Mouse (Mus musculus): Measurements from ENCODE around the gene Usp37. TPM values are rescaled to one million over a fixed set of nuclear protein-coding genes. Genes with fewer than 3 reads are reported as not detected.

Usp37 gene
- polyA plus RNA-seq, 1 experiment from 2014 or later = 28.8 TPM

DNA sequence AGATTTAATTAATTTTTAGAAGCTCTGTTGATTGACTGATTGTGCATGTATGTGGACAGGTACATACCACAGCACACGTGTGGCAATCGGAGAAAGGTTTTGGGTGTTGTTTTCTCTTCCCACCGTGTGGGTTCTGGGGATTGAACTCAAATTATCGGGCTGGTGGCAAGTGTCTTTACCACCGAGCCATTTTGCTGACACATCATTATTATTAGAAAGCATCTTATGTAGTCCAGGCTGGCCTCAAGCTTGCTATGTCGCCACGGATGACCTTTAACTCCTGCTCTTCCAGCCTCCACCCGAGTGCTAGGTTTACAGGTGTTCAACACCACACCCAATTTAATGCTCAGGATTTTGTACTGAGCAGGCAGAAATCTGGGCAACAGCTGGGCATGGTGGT, 131.4 kb downstream of the Usp37 start:
- DNase-seq (ENCODE audit: low spot score) = no peak

DNA sequence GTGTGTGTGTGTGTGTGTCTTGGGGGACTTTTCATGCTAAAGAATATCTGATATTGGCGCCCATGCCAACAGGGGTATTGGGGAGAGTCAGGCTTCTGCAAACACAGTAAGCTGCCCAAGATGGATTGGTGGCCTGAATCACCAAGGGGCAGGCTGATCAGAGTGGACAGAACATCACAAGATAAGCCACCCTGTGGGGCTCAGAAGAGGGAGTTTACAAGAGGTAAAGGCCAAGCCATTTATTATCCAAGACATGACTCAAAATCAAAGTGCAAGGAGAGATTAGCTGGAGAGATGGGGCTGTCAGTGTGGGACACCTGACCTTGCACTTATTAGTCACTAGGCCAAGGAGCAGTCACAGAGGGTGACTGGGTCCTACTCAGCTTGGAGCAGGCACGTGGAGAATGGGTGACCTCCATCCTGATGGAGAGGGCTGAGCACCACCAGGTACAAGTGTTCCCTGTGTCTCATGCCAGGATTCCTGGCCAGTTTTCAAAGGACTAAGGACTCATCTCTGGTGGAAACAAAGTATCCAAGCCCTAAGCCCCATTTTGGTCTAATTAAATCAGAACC, 132.2 kb downstream of the Usp37 start:
- Histone ChIP-seq H3K27ac (ENCODE audit: low read depth, low read length) (no peak overlapping the region), H3K9ac (ENCODE audit: low read depth, low read length) (no peak overlapping the region), H3K36me3 (ENCODE audit: control insufficient read depth, insufficient read depth, low read length) (no peaks in the 10 kb centered on the region), H3K4me2 (no peak overlapping the region), H3K4me3 (ENCODE audit: low read depth, low read length) (no peak overlapping the region), H3K27me3 (replicated peaks; ENCODE audit: control insufficient read depth, insufficient read depth, low read length) (no peaks in the 10 kb centered on the region), H3K9me3 (ENCODE audit: control insufficient read depth, low read length) (no peaks in the 10 kb centered on the region), H3K4me1 (replicated peaks; ENCODE audit: control insufficient read depth, insufficient read depth, low read length) (peaks cover 5% of the 10 kb centered on the region)
- ATAC-seq (replicated peaks; ENCODE audit: low FRiP score) (no peak), DNase-seq (ENCODE audit: low spot score) (no peak)
- WGBS = 52% methylated on average over 2 of the region's 2 CpGs

More for the DNA sequence above, 131.4 kb downstream of the Usp37 start:
- no peak overlapping the region for H3K9ac ChIP-seq (ENCODE audit: low read depth, low read length)
- no peak overlapping the region for H3K27ac ChIP-seq (ENCODE audit: low read depth, low read length)
- H3K36me3 ChIP-seq (ENCODE audit: control insufficient read depth, insufficient read depth, low read length) = no peaks in the 10 kb centered on the region
- 79% methylated on average over 8 of the region's 8 CpGs for WGBS
- no peaks in the 10 kb centered on the region for H3K9me3 ChIP-seq (ENCODE audit: control insufficient read depth, low read length)
- no peak overlapping the region for H3K4me2 ChIP-seq
- H3K27me3 ChIP-seq (replicated peaks; ENCODE audit: control insufficient read depth, insufficient read depth, low read length) = no peaks in the 10 kb centered on the region
- H3K4me3 ChIP-seq (ENCODE audit: low read depth, low read length) = no peak overlapping the region
- ATAC-seq (replicated peaks; ENCODE audit: low FRiP score) = no peak
- peaks cover 5% of the 10 kb centered on the region for H3K4me1 ChIP-seq (replicated peaks; ENCODE audit: control insufficient read depth, insufficient read depth, low read length)

DNA sequence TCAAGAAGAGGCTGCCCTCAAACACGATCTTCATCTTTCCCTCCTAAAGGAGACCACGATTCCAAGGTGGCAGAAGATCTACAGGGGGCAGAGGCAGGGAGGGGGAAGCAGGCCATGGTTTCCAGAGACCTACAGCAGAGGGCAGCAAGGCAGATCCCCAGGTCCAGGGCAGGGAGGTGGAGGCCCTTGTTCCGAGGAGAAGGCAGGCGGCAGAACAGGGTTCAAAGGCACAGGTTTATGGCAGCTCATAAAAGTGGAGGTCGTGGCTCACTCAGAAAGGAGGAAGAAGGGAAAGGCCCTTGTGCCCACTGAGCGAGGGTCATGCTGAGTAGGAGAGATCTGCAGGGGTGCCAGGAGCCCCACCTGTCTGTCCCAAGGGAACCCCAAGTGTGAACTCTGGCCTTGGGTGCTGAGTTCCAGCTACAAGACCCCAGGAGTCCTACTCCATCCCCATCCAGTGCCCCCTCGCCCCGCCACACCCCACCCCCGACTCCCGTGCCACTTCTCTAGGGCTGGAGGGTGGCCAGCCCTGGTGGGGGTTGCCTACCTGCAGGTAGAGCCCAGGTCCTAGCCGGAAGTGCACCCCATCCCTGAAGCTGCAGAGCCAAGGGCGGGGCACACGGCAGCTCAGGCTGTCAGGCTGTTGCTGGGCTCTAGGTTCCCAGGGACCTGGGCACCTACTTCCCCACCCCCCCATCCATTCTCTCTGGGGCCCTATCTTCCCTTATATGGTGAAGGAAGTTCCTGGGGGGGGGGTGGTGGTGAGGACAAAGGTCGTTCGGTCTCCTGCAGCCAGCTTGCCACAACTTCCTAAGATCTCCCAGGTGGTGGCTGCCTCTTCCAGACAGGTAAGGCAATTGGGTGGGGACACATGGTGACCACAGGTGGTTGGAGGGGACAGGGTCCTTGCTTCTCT, 135.2 kb downstream of the Usp37 start, which contains the start of gene Vil1:
Gene Vil1, plus strand, starts transcription at position 788 of the 916 bp plus-strand sequence.
- Histone ChIP-seq H3K36me3 (ENCODE audit: control insufficient read depth, insufficient read depth, low read length) (no peaks in the 10 kb centered on the region), H3K27ac (ENCODE audit: low read depth, low read length) (no peak within 1 kb of the TSS), H3K9ac (ENCODE audit: low read depth, low read length) (no peak within 1 kb of the TSS), H3K4me2 (no peak within 1 kb of the TSS), H3K4me3 (ENCODE audit: low read depth, low read length) (no peak within 1 kb of the TSS), H3K4me1 (replicated peaks; ENCODE audit: control insufficient read depth, insufficient read depth, low read length) (peaks cover 5% of the 10 kb centered on the region; the same call in 1 of the 2 replicates), H3K27me3 (replicated peaks; ENCODE audit: control insufficient read depth, insufficient read depth, low read length) (no peaks in the 10 kb centered on the region), H3K9me3 (ENCODE audit: control insufficient read depth, low read length) (no peaks in the 10 kb centered on the region)
- 49% methylated on average over 15 of the region's 15 CpGs for WGBS
- ATAC-seq (replicated peaks; ENCODE audit: low FRiP score) = no peak
- no peak for DNase-seq (ENCODE audit: low spot score)

DNA sequence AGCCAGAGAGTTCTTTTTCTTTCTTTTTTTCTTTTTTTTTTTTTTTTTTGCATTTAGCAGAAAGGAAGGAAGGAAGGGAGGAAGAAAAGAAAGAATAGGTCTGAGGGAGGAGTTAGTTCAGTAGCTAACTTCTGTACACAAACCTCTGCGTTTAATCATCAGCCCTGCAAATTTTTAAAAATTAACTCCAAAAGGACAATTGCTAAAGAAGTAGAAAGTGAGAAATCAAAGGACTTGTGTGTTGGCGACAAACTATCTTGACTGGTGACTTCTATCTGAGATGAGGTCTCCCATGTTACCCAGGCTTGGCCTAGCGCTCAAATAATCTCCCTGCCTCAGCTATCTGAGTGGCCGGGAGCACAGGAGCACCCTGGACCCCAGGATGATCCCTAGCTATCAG, 139.9 kb downstream of the Usp37 start:
- no peak overlapping the region for H3K27ac ChIP-seq (ENCODE audit: low read depth, low read length)
- H3K9ac ChIP-seq (ENCODE audit: low read depth, low read length) = no peak overlapping the region
- WGBS = 84% methylated on average over 4 of the region's 4 CpGs
- H3K36me3 ChIP-seq (ENCODE audit: control insufficient read depth, insufficient read depth, low read length) = no peaks in the 10 kb centered on the region
- H3K4me3 ChIP-seq (ENCODE audit: low read depth, low read length) = no peak overlapping the region
- no peak overlapping the region for H3K4me2 ChIP-seq
- no peak for DNase-seq (ENCODE audit: low spot score)
- H3K27me3 ChIP-seq (replicated peaks; ENCODE audit: control insufficient read depth, insufficient read depth, low read length) = no peaks in the 10 kb centered on the region
- no peak for ATAC-seq (replicated peaks; ENCODE audit: low FRiP score)
- H3K4me1 ChIP-seq (replicated peaks; ENCODE audit: control insufficient read depth, insufficient read depth, low read length) = peaks cover 10% of the 10 kb centered on the region
- H3K9me3 ChIP-seq (ENCODE audit: control insufficient read depth, low read length) = no peaks in the 10 kb centered on the region

DNA sequence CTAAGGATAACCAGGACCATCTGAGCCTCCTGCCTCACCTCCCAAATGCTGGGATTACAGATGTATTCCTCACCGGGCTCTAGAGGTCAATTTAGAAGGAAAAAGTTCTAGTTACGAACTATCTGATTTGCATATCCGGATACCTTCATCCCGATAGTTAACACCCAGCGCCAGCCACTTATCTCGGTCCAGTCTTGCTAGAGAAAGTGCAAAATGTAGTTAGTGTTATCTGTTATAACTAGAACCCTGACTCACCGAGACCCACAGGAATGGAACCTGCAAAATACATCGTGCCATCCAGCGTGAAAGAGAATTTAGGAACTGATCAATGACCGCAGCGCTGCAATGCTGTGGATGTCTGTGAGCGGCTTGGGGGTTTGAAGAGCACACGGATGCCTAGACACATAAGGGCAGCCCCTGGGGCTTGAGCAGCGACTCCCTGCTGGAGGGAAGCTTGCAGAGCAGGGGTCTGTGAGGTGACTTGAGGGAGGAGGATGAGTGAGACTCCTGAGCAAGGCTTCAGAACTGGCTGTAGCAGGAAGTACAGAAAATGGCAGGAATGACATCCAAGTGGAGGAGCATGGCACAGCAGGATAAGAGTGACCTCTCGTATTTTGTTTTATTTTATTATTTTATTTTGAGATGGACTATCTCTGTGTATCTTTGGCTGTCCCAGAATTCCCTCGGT, 142.9 kb downstream of the Usp37 start:
- Histone ChIP-seq H3K4me3 (ENCODE audit: low read depth, low read length) (no peak overlapping the region), H3K4me1 (replicated peaks; ENCODE audit: control insufficient read depth, insufficient read depth, low read length) (peaks cover 11% of the 10 kb centered on the region), H3K9ac (ENCODE audit: low read depth, low read length) (peak overlapping the region; percentile 60), H3K9me3 (ENCODE audit: control insufficient read depth, low read length) (no peaks in the 10 kb centered on the region), H3K36me3 (ENCODE audit: control insufficient read depth, insufficient read depth, low read length) (no peaks in the 10 kb centered on the region), H3K27me3 (replicated peaks; ENCODE audit: control insufficient read depth, insufficient read depth, low read length) (no peaks in the 10 kb centered on the region), H3K4me2 (peak overlapping the region; percentile 61), H3K27ac (ENCODE audit: low read depth, low read length) (0 out of 2 replicates have a peak overlapping the region, but pooled peaks have one; percentile 54)
- WGBS = 43% methylated on average over 16 of the region's 16 CpGs
- ATAC-seq (replicated peaks; ENCODE audit: low FRiP score) (no peak), DNase-seq (ENCODE audit: low spot score) (no peak)

DNA sequence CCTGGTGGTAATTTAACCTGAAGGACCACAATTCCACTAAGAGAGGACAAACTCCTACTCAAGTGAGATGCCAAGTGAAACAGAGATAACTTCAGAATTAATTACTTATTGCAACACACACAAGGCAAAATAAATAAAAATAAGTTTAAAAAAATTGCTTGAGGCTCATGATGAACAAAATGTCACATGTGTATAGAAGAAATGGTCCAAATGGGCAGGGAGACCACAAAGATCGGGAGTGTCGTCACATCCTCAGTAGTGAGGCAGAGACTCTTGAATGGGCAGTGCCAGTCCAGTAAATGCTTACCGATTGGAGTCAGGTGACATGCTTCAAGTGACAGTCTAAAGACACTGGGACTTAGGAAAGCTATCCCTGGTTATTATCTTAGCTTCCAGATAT, 143.6 kb downstream of the Usp37 start:
- DNase-seq (ENCODE audit: low spot score) = no peak
- 77% methylated on average over 3 of the region's 3 CpGs for WGBS
- Histone ChIP-seq H3K9ac (ENCODE audit: low read depth, low read length) (no peak overlapping the region), H3K9me3 (ENCODE audit: control insufficient read depth, low read length) (no peaks in the 10 kb centered on the region), H3K4me1 (replicated peaks; ENCODE audit: control insufficient read depth, insufficient read depth, low read length) (peaks cover 11% of the 10 kb centered on the region), H3K36me3 (ENCODE audit: control insufficient read depth, insufficient read depth, low read length) (no peaks in the 10 kb centered on the region), H3K27ac (ENCODE audit: low read depth, low read length) (no peak overlapping the region), H3K4me2 (peak overlapping the region; percentile 61), H3K4me3 (ENCODE audit: low read depth, low read length) (no peak overlapping the region), H3K27me3 (replicated peaks; ENCODE audit: control insufficient read depth, insufficient read depth, low read length) (no peaks in the 10 kb centered on the region)
- no peak for ATAC-seq (replicated peaks; ENCODE audit: low FRiP score)

DNA sequence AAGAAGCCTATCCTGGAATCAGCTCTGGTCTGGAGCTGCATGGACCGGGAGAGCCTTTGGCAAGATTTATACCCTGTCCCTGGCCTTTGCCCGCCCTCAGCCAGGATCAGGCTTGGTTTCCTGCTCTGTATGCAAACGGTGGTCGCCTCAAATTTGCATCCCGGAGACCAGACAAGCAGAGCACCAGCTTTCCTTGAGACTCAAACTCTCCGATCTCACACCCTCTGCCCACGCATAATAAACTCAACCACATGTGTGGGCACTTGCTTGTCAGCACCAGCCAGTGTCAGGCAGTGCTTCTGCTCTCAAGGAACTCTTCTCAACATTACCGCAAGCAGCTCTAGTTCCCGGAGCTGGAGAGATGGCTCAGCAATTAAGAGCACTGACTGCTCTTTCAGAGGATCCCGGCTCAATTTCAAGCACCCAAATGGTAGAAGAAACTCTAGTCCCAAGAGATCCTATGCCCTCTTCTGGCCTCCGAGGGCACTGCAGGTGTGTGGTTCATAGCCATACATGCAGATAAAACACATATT, 146.1 kb downstream of the Usp37 start:
- DNase-seq (ENCODE audit: low spot score) (peak; percentile 70), ATAC-seq (replicated peaks; ENCODE audit: low FRiP score) (peak; percentile 37)
- Histone ChIP-seq H3K9ac (ENCODE audit: low read depth, low read length) (peak overlapping the region; percentile 61), H3K9me3 (ENCODE audit: control insufficient read depth, low read length) (no peaks in the 10 kb centered on the region), H3K36me3 (ENCODE audit: control insufficient read depth, insufficient read depth, low read length) (peaks cover 14% of the 10 kb centered on the region; the same call in 1 of the 2 replicates), H3K27ac (ENCODE audit: low read depth, low read length) (peak overlapping the region; percentile 92), H3K27me3 (replicated peaks; ENCODE audit: control insufficient read depth, insufficient read depth, low read length) (no peaks in the 10 kb centered on the region), H3K4me3 (ENCODE audit: low read depth, low read length) (peak overlapping the region; percentile 53), H3K4me1 (replicated peaks; ENCODE audit: control insufficient read depth, insufficient read depth, low read length) (peaks cover 20% of the 10 kb centered on the region), H3K4me2 (peak overlapping the region; percentile 86)
- 5% methylated on average over 11 of the region's 11 CpGs for WGBS

DNA sequence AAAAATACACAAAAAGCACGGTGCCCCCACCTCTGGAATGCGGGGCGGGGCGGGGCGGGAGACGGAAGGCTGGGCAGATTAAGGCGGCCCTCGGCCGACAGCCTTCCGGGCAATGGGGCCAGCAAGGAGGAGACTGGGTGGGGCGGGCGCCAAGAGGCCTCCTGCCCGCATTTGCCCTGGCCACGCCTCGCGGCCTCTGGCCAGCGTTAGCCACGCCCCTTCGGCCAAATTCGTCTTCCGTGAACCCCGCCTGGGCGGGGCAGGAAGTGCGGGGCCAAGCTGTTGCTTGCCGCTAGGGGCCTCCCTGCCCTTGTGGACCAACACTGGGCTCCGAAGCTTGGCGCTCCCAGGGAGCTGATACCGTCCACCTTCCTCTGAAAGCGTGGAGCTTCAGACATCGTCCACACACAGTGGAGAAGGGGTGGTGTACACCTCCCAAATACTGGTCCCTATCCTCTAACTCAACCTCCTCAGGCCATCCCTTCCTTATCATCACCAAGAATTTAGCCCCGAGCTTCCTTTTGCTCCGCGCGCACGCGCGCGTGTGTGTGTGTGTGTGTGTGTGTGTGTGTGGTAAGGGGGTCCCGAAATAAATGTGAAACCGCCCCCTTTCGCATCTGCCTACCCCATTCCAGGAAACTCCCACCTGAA, 146.7 kb downstream of the Usp37 start:
- Histone ChIP-seq H3K9ac (ENCODE audit: low read depth, low read length) (peak overlapping the region; percentile 61), H3K9me3 (ENCODE audit: control insufficient read depth, low read length) (no peaks in the 10 kb centered on the region), H3K27me3 (replicated peaks; ENCODE audit: control insufficient read depth, insufficient read depth, low read length) (no peaks in the 10 kb centered on the region), H3K36me3 (ENCODE audit: control insufficient read depth, insufficient read depth, low read length) (peaks cover 14% of the 10 kb centered on the region; the same call in 1 of the 2 replicates), H3K4me3 (ENCODE audit: low read depth, low read length) (peak overlapping the region; percentile 53), H3K4me1 (replicated peaks; ENCODE audit: control insufficient read depth, insufficient read depth, low read length) (peaks cover 26% of the 10 kb centered on the region), H3K27ac (ENCODE audit: low read depth, low read length) (peak overlapping the region; percentile 92), H3K4me2 (peak overlapping the region; percentile 86)
- peak; percentile 98 for DNase-seq (ENCODE audit: low spot score)
- under 1% methylated on average over 41 of the region's 41 CpGs for whole genome bisulfite sequencing
- ATAC-seq (replicated peaks; ENCODE audit: low FRiP score) = peak; percentile 89
